Mouse (Mus musculus) fat pad, adult 2 months (tissue): Measurements from ENCODE around the gene Tmem115.
A peak's percentile ranks its signal among the peaks of the same experiment; 100 is the strongest.

Source experiments
- DNase-seq: peaks from one replicate; pipeline ENCODE4 v3.0.0-alpha.2; 2011; ENCODE audit warnings: low read depth, low spot score; ENCODE audit errors: extremely low read depth

The Tmem115 gene

GRCm38 (mm10) chr9:107521711-107522399 lies 11.9 kb upstream of the Tmem115 start:
- DNase-seq, result no peak

- DNase-seq, result no peak
These were observed 11.4 kb upstream of the Tmem115 start for GRCm38 (mm10) chr9:107522400-107522711.

GRCm38 (mm10) chr9:107526198-107527026 lies 7.3 kb upstream of the Tmem115 start:
- no peak for DNase-seq

GRCm38 (mm10) chr9:107534408-107535202 lies 860 bp downstream of the Tmem115 start:
- no peak for DNase-seq

- no peak for DNase-seq
These were observed 4.5 kb downstream of the Tmem115 start for GRCm38 (mm10) chr9:107538231-107538630.

GRCm38 (mm10) chr9:107538711-107539110 lies 5.0 kb downstream of the Tmem115 start:
- DNase-seq, result no peak

- no peak for DNase-seq
These were observed 6.2 kb downstream of the Tmem115 start for GRCm38 (mm10) chr9:107539940-107540339.

- DNase-seq, result no peak
These were observed 6.7 kb downstream of the Tmem115 start for GRCm38 (mm10) chr9:107540420-107540819.

GRCm38 (mm10) chr9:107541005-107541404 lies 7.3 kb downstream of the Tmem115 start:
- DNase-seq, result no peak

- peak; percentile 59 for DNase-seq
These were observed 8.0 kb downstream of the Tmem115 start, which contains the start of the genes Cyb561d2 and Nprl2 for GRCm38 (mm10) chr9:107541474-107542351. Gene Cyb561d2, minus strand, starts transcription at chr9:107542193. Gene Nprl2, plus strand, starts transcription at chr9:107542226.

- no peak for DNase-seq
These were observed 8.6 kb downstream of the Tmem115 start for GRCm38 (mm10) chr9:107542352-107542686.

- no peak for DNase-seq
These were observed 9.0 kb downstream of the Tmem115 start for GRCm38 (mm10) chr9:107542721-107543120.

- no peak for DNase-seq
These were observed 9.6 kb downstream of the Tmem115 start for GRCm38 (mm10) chr9:107543299-107543698.

GRCm38 (mm10) chr9:107544196-107544700 lies 10.5 kb downstream of the Tmem115 start:
- DNase-seq, result no peak

- no peak for DNase-seq
These were observed 11.0 kb downstream of the Tmem115 start for GRCm38 (mm10) chr9:107544729-107545128.

- DNase-seq, result no peak
These were observed 11.5 kb downstream of the Tmem115 start for GRCm38 (mm10) chr9:107545199-107545598.

GRCm38 (mm10) chr9:107545602-107546001 lies 11.9 kb downstream of the Tmem115 start:
- no peak for DNase-seq

- DNase-seq, result no peak
These were observed 13.3 kb downstream of the Tmem115 start, which contains the start of gene Zmynd10 for GRCm38 (mm10) chr9:107547026-107547425. Gene Zmynd10, plus strand, starts transcription at chr9:107547298.

- no peak for DNase-seq
These were observed 14.2 kb downstream of the Tmem115 start for GRCm38 (mm10) chr9:107547957-107548356.

GRCm38 (mm10) chr9:107548820-107549219 lies 15.1 kb downstream of the Tmem115 start:
- no peak for DNase-seq
